Mouse (Mus musculus): ENCODE results near the gene Myo5a. TPM values are rescaled to one million over a fixed set of nuclear protein-coding genes. Genes with fewer than 3 reads are reported as not detected.

Gene Myo5a
- polyA plus RNA-seq, 1 experiment from 2014 or later, result 8.6 TPM

GRCm38 (mm10) chr9:75261332-75261872 lies 190.6 kb downstream of the Myo5a start:
- H3K9ac ChIP-seq (ENCODE audit: low read length), result no peak overlapping the region
- peaks cover 12% of the 10 kb centered on the region for H3K36me3 ChIP-seq (ENCODE audit: control insufficient read depth, insufficient read depth, low read length)
- no peak for ATAC-seq (ENCODE audit: low read depth)
- WGBS, result 23% methylated on average over 8 of the region's 8 CpGs
- no peak overlapping the region for H3K4me2 ChIP-seq (ENCODE audit: low read depth, low read length)
- H3K27me3 ChIP-seq (ENCODE audit: control insufficient read depth, insufficient read depth, low read depth, low read length), result no peaks in the 10 kb centered on the region
- H3K27ac ChIP-seq (ENCODE audit: low read length), result no peak overlapping the region; the same call in 1 of the 2 replicates
- H3K4me1 ChIP-seq (replicated peaks; ENCODE audit: control insufficient read depth, insufficient read depth, low read length), result no peaks in the 10 kb centered on the region; the same call in 1 of the 2 replicates
- H3K4me3 ChIP-seq (ENCODE audit: low read length), result no peak overlapping the region
- H3K9me3 ChIP-seq (ENCODE audit: control insufficient read depth, low read length), result no peaks in the 10 kb centered on the region

GRCm38 (mm10) chr9:75262235-75262826 lies 191.5 kb downstream of the Myo5a start:
- Histone ChIP-seq H3K9ac (ENCODE audit: low read length) (no peak overlapping the region), H3K4me3 (ENCODE audit: low read length) (no peak overlapping the region), H3K4me1 (replicated peaks; ENCODE audit: control insufficient read depth, insufficient read depth, low read length) (no peaks in the 10 kb centered on the region; the same call in 1 of the 2 replicates), H3K36me3 (ENCODE audit: control insufficient read depth, insufficient read depth, low read length) (peaks cover 12% of the 10 kb centered on the region), H3K9me3 (ENCODE audit: control insufficient read depth, low read length) (no peaks in the 10 kb centered on the region), H3K27me3 (ENCODE audit: control insufficient read depth, insufficient read depth, low read depth, low read length) (no peaks in the 10 kb centered on the region), H3K4me2 (ENCODE audit: low read depth, low read length) (no peak overlapping the region), H3K27ac (ENCODE audit: low read length) (no peak overlapping the region; the same call in 1 of the 2 replicates)
- 57% methylated on average over 8 of the region's 8 CpGs for WGBS
- no peak for ATAC-seq (ENCODE audit: low read depth)

GRCm38 (mm10) chr9:75264008-75264718 lies 193.3 kb downstream of the Myo5a start:
- peak overlapping the region; percentile 45 for H3K27ac ChIP-seq (ENCODE audit: low read length)
- ATAC-seq (ENCODE audit: low read depth), result peak; percentile 95
- WGBS, result 23% methylated on average over 3 of the region's 3 CpGs

GRCm38 (mm10) chr9:75267147-75267546 lies 196.3 kb downstream of the Myo5a start:
- WGBS, result 80% methylated on average over 6 of the region's 6 CpGs
- ATAC-seq (ENCODE audit: low read depth), result no peak
- Histone ChIP-seq H3K27ac (ENCODE audit: low read length) (no peak overlapping the region), H3K9ac (ENCODE audit: low read length) (no peak overlapping the region), H3K4me2 (ENCODE audit: low read depth, low read length) (no peak overlapping the region), H3K27me3 (ENCODE audit: control insufficient read depth, insufficient read depth, low read depth, low read length) (no peaks in the 10 kb centered on the region), H3K4me3 (ENCODE audit: low read length) (no peak overlapping the region), H3K36me3 (ENCODE audit: control insufficient read depth, insufficient read depth, low read length) (peaks cover 2% of the 10 kb centered on the region; the same call in 1 of the 2 replicates), H3K9me3 (ENCODE audit: control insufficient read depth, low read length) (no peaks in the 10 kb centered on the region), H3K4me1 (replicated peaks; ENCODE audit: control insufficient read depth, insufficient read depth, low read length) (no peaks in the 10 kb centered on the region; the same call in 1 of the 2 replicates)

More at GRCm38 (mm10) chr9:75264008-75264718, 193.3 kb downstream of the Myo5a start:
- Histone ChIP-seq H3K4me1 (replicated peaks; ENCODE audit: control insufficient read depth, insufficient read depth, low read length) (no peaks in the 10 kb centered on the region; the same call in 1 of the 2 replicates), H3K9me3 (ENCODE audit: control insufficient read depth, low read length) (no peaks in the 10 kb centered on the region), H3K4me3 (ENCODE audit: low read length) (no peak overlapping the region), H3K9ac (ENCODE audit: low read length) (no peak overlapping the region), H3K27me3 (ENCODE audit: control insufficient read depth, insufficient read depth, low read depth, low read length) (no peaks in the 10 kb centered on the region), H3K4me2 (ENCODE audit: low read depth, low read length) (no peak overlapping the region), H3K36me3 (ENCODE audit: control insufficient read depth, insufficient read depth, low read length) (peaks cover 5% of the 10 kb centered on the region)

- Histone ChIP-seq H3K27ac (ENCODE audit: low read length) (no peak overlapping the region), H3K27me3 (ENCODE audit: control insufficient read depth, insufficient read depth, low read depth, low read length) (no peaks in the 10 kb centered on the region), H3K9me3 (ENCODE audit: control insufficient read depth, low read length) (no peaks in the 10 kb centered on the region), H3K4me3 (ENCODE audit: low read length) (no peak overlapping the region), H3K4me1 (replicated peaks; ENCODE audit: control insufficient read depth, insufficient read depth, low read length) (no peaks in the 10 kb centered on the region), H3K36me3 (ENCODE audit: control insufficient read depth, insufficient read depth, low read length) (peaks cover 4% of the 10 kb centered on the region), H3K4me2 (ENCODE audit: low read depth, low read length) (no peak overlapping the region), H3K9ac (ENCODE audit: low read length) (no peak overlapping the region)
- 49% methylated on average over 6 of the region's 6 CpGs for WGBS
- ATAC-seq (ENCODE audit: low read depth), result no peak
These were observed 199.6 kb downstream of the Myo5a start for GRCm38 (mm10) chr9:75270382-75270781.

GRCm38 (mm10) chr9:75271539-75271938 lies 200.7 kb downstream of the Myo5a start:
- no peak overlapping the region for H3K4me3 ChIP-seq (ENCODE audit: low read length)
- H3K9ac ChIP-seq (ENCODE audit: low read length), result no peak overlapping the region
- no peaks in the 10 kb centered on the region for H3K9me3 ChIP-seq (ENCODE audit: control insufficient read depth, low read length)
- no peaks in the 10 kb centered on the region for H3K4me1 ChIP-seq (replicated peaks; ENCODE audit: control insufficient read depth, insufficient read depth, low read length)
- peaks cover 4% of the 10 kb centered on the region for H3K36me3 ChIP-seq (ENCODE audit: control insufficient read depth, insufficient read depth, low read length)
- H3K27me3 ChIP-seq (ENCODE audit: control insufficient read depth, insufficient read depth, low read depth, low read length), result no peaks in the 10 kb centered on the region
- H3K4me2 ChIP-seq (ENCODE audit: low read depth, low read length), result no peak overlapping the region
- ATAC-seq (ENCODE audit: low read depth), result no peak
- H3K27ac ChIP-seq (ENCODE audit: low read length), result no peak overlapping the region
- 88% methylated on average over 8 of the region's 8 CpGs for WGBS

Other genes with a start within 250 kb of the Myo5a start
- 0.05 TPM in 1 of 2 replicates, not detected in the other for gene Onecut1, start 209.1 kb upstream of the Myo5a start, polyA plus RNA-seq (2015; fragmentation: Nextera tagmentation; extraction: Ambion mirVana)
- 11.5 and 12.1 TPM in 2 replicates for gene Fam214a, start 118.1 kb upstream of the Myo5a start, polyA plus RNA-seq (2015; fragmentation: Nextera tagmentation; extraction: Ambion mirVana)
- gene Arpp19, start 33.4 kb upstream of the Myo5a start, polyA plus RNA-seq (2015; fragmentation: Nextera tagmentation; extraction: Ambion mirVana), result 257 and 306 TPM in 2 replicates
- 38.3 and 40.1 TPM in 2 replicates for gene Myo5c, start 161.0 kb downstream of the Myo5a start, polyA plus RNA-seq (2015; fragmentation: Nextera tagmentation; extraction: Ambion mirVana)
- 16.8 and 17.5 TPM in 2 replicates for gene Gnb5, start 235.3 kb downstream of the Myo5a start, polyA plus RNA-seq (2015; fragmentation: Nextera tagmentation; extraction: Ambion mirVana)

Measured in lung, embryonic 16.5 days (tissue).